Mouse (Mus musculus): ENCODE measurements at regions not wholly inside any gene's neighbourhood (a gene's known extent, or its start where the extent isn't known, plus 50 kb on each side); places are given as distances from the start of the nearest gene placed in this dataset.
"Not testable (repeated sequence)": the region's sequence is repeated elsewhere in the genome, so short reads cannot be mapped to it uniquely, and the experiment has no call there.

DNA sequence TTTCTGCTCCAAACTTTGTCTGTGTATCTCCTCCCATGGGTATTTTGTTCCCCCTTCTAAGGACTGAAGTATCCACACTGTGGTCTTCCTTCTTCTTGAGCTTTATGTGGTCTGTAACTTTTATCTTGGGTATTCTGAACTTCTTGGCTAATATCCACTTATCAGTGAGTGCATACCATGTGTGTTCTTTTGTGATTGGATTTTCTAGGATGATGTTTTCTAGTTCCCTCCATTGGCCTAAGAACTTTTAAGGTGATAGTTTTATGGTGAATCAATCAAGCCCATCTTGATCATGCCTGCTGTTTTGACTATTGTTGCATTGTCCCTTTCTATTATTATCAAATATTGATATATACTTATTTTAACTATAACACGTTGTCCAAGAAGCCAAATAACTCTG is 779.4 kb upstream of the Tpm3-rs7 start:
- in situ Hi-C loops (cut with MboI, MseI), result not testable (repeated sequence)

- in situ Hi-C loops (cut with MboI, MseI), result no loop called here
Observed at GRCm38 (mm10) chr14:112535914-112536313, 778.5 kb upstream of the Tpm3-rs7 start.

GRCm38 (mm10) chr14:112542261-112542660 is 772.1 kb upstream of the Tpm3-rs7 start:
- in situ Hi-C loops (cut with MboI, MseI), result no loop called here

GRCm38 (mm10) chr14:112548798-112549197 is 765.6 kb upstream of the Tpm3-rs7 start:
- in situ Hi-C loops (cut with MboI, MseI), result no loop called here

DNA sequence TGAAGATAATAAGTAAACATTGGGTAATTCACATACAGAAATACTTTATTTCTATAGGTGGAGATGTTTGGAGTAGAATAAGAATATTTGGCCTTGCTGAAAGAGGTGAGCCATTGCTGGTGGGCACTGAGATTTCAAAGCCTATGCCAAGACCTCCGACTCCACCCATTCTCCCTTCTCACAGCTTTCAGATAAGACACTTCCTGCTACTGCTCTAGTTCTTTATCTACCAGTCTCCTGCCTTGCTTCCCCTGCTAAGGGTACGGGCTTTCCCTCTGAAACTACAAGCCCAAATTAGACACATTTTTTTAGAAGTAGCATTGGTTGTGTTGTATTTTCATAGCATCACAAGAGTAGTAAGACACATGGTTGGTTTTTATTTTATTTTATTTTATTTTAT is 752.2 kb upstream of the Tpm3-rs7 start:
- in situ Hi-C loops (cut with MboI, MseI), result no loop called here

DNA sequence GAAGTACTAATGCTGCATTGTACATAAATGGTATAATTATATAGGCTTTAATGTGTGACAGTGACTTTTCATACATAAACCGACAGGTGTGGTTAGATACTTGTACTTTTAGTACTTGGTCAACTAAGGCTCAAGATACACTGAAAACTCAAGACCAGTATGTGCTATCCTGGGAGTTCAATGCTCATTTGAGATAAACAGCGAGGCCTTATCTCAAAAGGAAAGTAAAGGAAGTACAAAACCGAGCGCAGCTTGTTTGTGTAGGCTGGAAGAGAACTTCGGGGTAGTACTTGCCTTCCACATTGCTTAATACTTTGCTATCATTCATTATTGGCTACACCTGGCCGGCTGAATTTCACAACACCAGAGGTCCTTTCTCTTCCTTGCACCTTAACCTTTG is 719.7 kb upstream of the Tpm3-rs7 start:
- in situ Hi-C loops (cut with MboI, MseI), result no loop called here

DNA sequence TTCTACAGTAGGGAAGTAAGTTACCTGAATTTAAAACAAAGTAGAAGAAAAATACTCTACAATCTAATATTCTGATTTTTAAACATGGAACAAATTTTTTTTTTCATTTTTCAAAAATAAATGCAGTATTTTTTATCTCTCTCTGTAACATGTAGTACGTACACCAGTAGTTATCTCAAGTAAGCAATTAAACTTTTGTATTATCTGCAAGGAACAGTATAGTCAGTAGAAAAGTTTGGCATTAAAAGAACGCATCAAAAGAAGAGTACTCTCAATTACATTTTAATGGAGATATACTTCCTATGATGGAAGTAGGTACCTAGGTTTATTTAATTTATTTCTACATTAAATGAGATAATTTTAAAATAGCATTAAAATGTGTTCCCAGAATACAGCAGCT is 693.7 kb upstream of the Tpm3-rs7 start:
- in situ Hi-C loops (cut with MboI, MseI), result no loop called here

DNA sequence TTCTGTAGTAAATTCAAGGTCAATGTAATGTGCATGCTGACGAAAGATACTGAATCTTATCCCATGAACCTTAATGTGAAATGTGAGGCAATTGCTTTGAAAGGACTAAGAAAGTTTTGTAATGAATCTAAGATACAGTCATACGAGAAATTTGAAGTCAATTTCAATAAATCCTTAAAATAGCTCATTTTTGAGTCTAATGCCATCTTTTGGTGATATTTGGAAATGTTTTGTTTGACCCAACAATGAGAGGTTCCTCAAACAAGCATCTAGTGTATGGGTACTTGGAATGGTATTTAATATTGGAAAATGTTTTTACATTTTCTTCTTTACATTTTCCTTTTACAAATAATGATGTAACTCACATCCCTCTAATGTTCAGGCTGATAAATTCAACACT is 656.8 kb upstream of the Tpm3-rs7 start:
- in situ Hi-C loops (cut with MboI, MseI), result loop anchor here (10.0 kb wide), 1 partner anchor 1683 kb away; no protein-coding TSS in a partner anchor

DNA sequence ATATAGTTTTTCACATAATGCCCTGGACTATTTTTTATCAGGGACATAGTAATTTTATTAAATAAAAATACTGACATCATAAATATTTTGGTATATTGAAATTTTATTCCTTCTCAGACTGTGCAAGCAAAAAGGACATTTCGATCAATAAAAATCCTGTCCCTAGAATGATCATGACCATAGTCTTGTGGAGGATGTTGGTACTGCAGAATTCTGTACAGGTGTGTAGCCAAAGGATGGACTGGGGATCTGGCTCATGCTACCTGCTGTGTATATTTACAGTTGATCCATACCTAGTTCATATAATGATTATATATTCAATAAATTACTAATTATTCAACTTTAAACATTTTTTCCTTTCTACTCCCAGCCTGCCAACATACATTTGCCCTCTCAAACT is 654.6 kb upstream of the Tpm3-rs7 start:
- in situ Hi-C loops (cut with MboI, MseI), result loop anchor here (10.0 kb wide), 1 partner anchor 1685 kb away; no protein-coding TSS in a partner anchor

GRCm38 (mm10) chr14:112680684-112681083 is 633.7 kb upstream of the Tpm3-rs7 start:
- in situ Hi-C loops (cut with MboI, MseI), result no loop called here

DNA sequence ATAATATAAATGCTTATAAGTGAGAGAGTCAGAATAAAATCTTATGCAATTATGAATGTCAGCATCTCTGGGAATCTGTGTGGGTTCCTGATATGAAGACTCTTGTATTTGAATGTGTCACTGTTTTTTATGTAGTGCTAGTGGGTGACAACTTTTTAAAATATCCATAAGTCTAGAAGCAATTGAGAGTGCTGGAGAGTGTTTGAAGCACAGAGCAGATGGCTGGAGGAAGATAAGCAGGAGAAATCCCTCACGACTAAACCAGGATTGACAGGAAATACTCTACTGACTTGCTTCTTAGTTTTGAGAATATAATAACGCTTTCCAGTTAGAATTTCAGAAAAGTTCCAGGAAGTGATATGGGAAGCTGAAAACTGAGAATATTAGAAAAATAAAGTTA is 628.4 kb upstream of the Tpm3-rs7 start:
- in situ Hi-C loops (cut with MboI, MseI), result no loop called here

- in situ Hi-C loops (cut with MboI, MseI), result no loop called here
Observed at GRCm38 (mm10) chr14:112719513-112719912, 594.9 kb upstream of the Tpm3-rs7 start.

All from T-helper 1 cell (primary cell).